Mouse (Mus musculus) ovary, postnatal 36 days (tissue): ENCODE results near the gene Entpd1.
A peak's percentile ranks its signal among the peaks of the same experiment; 100 is the strongest.

Source experiments
- DNase-seq: peaks from one replicate; pipeline ENCODE4 v3.0.0; 2022; ENCODE audit warnings: low spot score, mixed read lengths

The Entpd1 gene

GRCm38 (mm10) chr19:40723516-40723915 is 111.3 kb downstream of the Entpd1 start:
- no peak for DNase-seq

GRCm38 (mm10) chr19:40726148-40726547 is 114.0 kb downstream of the Entpd1 start:
- no peak for DNase-seq

GRCm38 (mm10) chr19:40726614-40727013 is 114.4 kb downstream of the Entpd1 start:
- DNase-seq: no peak

GRCm38 (mm10) chr19:40728213-40728612 is 116.0 kb downstream of the Entpd1 start:
- no peak for DNase-seq

GRCm38 (mm10) chr19:40728732-40729420 is 116.7 kb downstream of the Entpd1 start:
- DNase-seq: no peak

- DNase-seq: no peak
These were observed 121.2 kb downstream of the Entpd1 start for GRCm38 (mm10) chr19:40733409-40733808.

- DNase-seq: no peak
These were observed 121.7 kb downstream of the Entpd1 start for GRCm38 (mm10) chr19:40733849-40734248.

- DNase-seq: peak; percentile 73
These were observed 124.7 kb downstream of the Entpd1 start for GRCm38 (mm10) chr19:40736680-40737512.

GRCm38 (mm10) chr19:40737613-40738012 is 125.4 kb downstream of the Entpd1 start:
- no peak for DNase-seq

- no peak for DNase-seq
These were observed 126.6 kb downstream of the Entpd1 start for GRCm38 (mm10) chr19:40738683-40739324.

- DNase-seq: no peak
These were observed 134.4 kb downstream of the Entpd1 start for GRCm38 (mm10) chr19:40746603-40747002.

GRCm38 (mm10) chr19:40748559-40748958 is 136.4 kb downstream of the Entpd1 start, which contains the start of gene Cc2d2b:
Gene Cc2d2b (plus strand): TSS chr19:40748753.
- DNase-seq: no peak

GRCm38 (mm10) chr19:40754311-40754710 is 142.1 kb downstream of the Entpd1 start:
- DNase-seq: peak; percentile 40

- DNase-seq: no peak
These were observed 147.9 kb downstream of the Entpd1 start for GRCm38 (mm10) chr19:40760071-40760470.

GRCm38 (mm10) chr19:40762023-40762759 is 150.0 kb downstream of the Entpd1 start:
- DNase-seq: peak; percentile 27

- DNase-seq: no peak
These were observed 155.0 kb downstream of the Entpd1 start for GRCm38 (mm10) chr19:40767189-40767588.

GRCm38 (mm10) chr19:40769341-40769770 is 157.2 kb downstream of the Entpd1 start:
- DNase-seq: peak; percentile 32

GRCm38 (mm10) chr19:40788004-40788714 is 176.0 kb downstream of the Entpd1 start:
- DNase-seq: no peak

GRCm38 (mm10) chr19:40788715-40789084 is 176.5 kb downstream of the Entpd1 start:
- DNase-seq: no peak
